Mouse (Mus musculus) embryo, embryonic 11.5 days (tissue): ENCODE measurements at regions not wholly inside any gene's neighbourhood (a gene's known extent, or its start where the extent isn't known, plus 50 kb on each side); places are given as distances from the start of the nearest gene placed in this dataset.

Experiments
- DNase-seq: peaks from one replicate; pipeline ENCODE4 v3.0.0-alpha.2; 2012; ENCODE audit warnings: low read depth, low spot score

GRCm38 (mm10) chr12:56472856-56473647, 63.7 kb downstream of the Nkx2-1 start:
- DNase-seq: no peak

GRCm38 (mm10) chr12:56470932-56471500, 65.7 kb downstream of the Nkx2-1 start:
- no peak for DNase-seq

- DNase-seq: no peak
Observed at GRCm38 (mm10) chr12:56459508-56460119, 77.1 kb downstream of the Nkx2-1 start.

- no peak for DNase-seq
Observed at GRCm38 (mm10) chr12:56458665-56459507, 77.8 kb downstream of the Nkx2-1 start.

- DNase-seq: no peak
Observed at GRCm38 (mm10) chr12:56457951-56458350, 78.8 kb downstream of the Nkx2-1 start.

GRCm38 (mm10) chr12:56457356-56457755, 79.4 kb downstream of the Nkx2-1 start:
- no peak for DNase-seq

- DNase-seq: no peak
Observed at GRCm38 (mm10) chr12:56450261-56450660, 86.4 kb downstream of the Nkx2-1 start.

GRCm38 (mm10) chr12:56448786-56449564, 87.7 kb downstream of the Nkx2-1 start:
- no peak for DNase-seq

- DNase-seq: no peak
Observed at GRCm38 (mm10) chr12:56441166-56441817, 95.4 kb downstream of the Nkx2-1 start.

GRCm38 (mm10) chr12:56440068-56440847, 94.6 kb upstream of the Mbip start:
- DNase-seq: no peak

- DNase-seq: no peak
Observed at GRCm38 (mm10) chr12:56438384-56438783, 92.7 kb upstream of the Mbip start.

GRCm38 (mm10) chr12:56437975-56438374, 92.3 kb upstream of the Mbip start:
- no peak for DNase-seq

- DNase-seq: no peak
Observed at GRCm38 (mm10) chr12:56426681-56427246, 81.1 kb upstream of the Mbip start.

- DNase-seq: no peak
Observed at GRCm38 (mm10) chr12:56416106-56416505, 70.4 kb upstream of the Mbip start.

- DNase-seq: no peak
Observed at GRCm38 (mm10) chr12:56414861-56415765, 69.4 kb upstream of the Mbip start.

GRCm38 (mm10) chr12:56405658-56406057, 60.0 kb upstream of the Mbip start:
- no peak for DNase-seq

GRCm38 (mm10) chr12:56404833-56405232, 59.1 kb upstream of the Mbip start:
- DNase-seq: peak; percentile 35

GRCm38 (mm10) chr12:56404262-56404661, 58.6 kb upstream of the Mbip start:
- no peak for DNase-seq
